Mouse (Mus musculus) MEL (cell line): ENCODE results near the gene Actl11. TPM values are rescaled to one million over a fixed set of nuclear protein-coding genes. Genes with fewer than 3 reads are reported as not detected.

Source experiments
- DNase-seq: peaks from one replicate; pipeline ENCODE4 v3.0.0; 2011; ENCODE audit warnings: low read depth, low spot score
- H3K27ac ChIP-seq: 2 replicates; pipeline ENCODE4 v1.5.1; 2012; ENCODE audit warnings: low read depth, mild to moderate bottlenecking, control low read depth, low read length, moderate library complexity; ENCODE audit not compliant: control insufficient read depth
- H3K27me3 ChIP-seq, 2 experiments: fragments of 150-350 bp in 1 of 2; sonication (generic) in 1 of 2; 2 replicates each; pipeline ENCODE4 v1.6.1; 2012; ENCODE audit warnings: low read length in 2 of 2, mild to moderate bottlenecking in 2 of 2, improper control_type of control experiment in 1 of 2, moderate library complexity in 1 of 2; ENCODE audit not compliant: insufficient read depth in 2 of 2, control insufficient read depth in 1 of 2
- H3K36me3 ChIP-seq, 2 experiments: 2 replicates each; pipeline ENCODE4 v1.6.1; 2012 to 2014; ENCODE audit warnings: low read length in 2 of 2, improper control_type of control experiment in 1 of 2, inconsistent platforms in 1 of 2, mild to moderate bottlenecking in 1 of 2; ENCODE audit not compliant: insufficient read depth in 2 of 2, control insufficient read depth in 1 of 2
- H3K4me1 ChIP-seq, 2 experiments: fragments of 150-350 bp in 1 of 2; sonication (generic) in 1 of 2; 2 replicates each; pipeline ENCODE4 v1.6.1; 2012; ENCODE audit warnings: low read length in 2 of 2, improper control_type of control experiment in 1 of 2, mild to moderate bottlenecking in 1 of 2; ENCODE audit not compliant: insufficient read depth in 2 of 2, control insufficient read depth in 1 of 2
- H3K4me3 ChIP-seq, 2 experiments: fragments of 150-350 bp in 1 of 2; sonication (generic) in 1 of 2; 2 replicates each; pipeline ENCODE4 v1.5.1; 2012; ENCODE audit warnings: low read depth in 2 of 2, low read length in 2 of 2, mild to moderate bottlenecking in 2 of 2, moderate library complexity in 2 of 2, control low read depth in 1 of 2, improper control_type of control experiment in 1 of 2; ENCODE audit not compliant: control insufficient read depth in 1 of 2, insufficient read depth in 1 of 2
- H3K79me2 ChIP-seq: 2 replicates; pipeline ENCODE4 v1.6.1; 2012; ENCODE audit warnings: mild to moderate bottlenecking, low read length, moderate library complexity; ENCODE audit not compliant: control insufficient read depth, poor library complexity, insufficient read depth
- H3K9ac ChIP-seq: 2 replicates; pipeline ENCODE4 v1.6.1; 2012; ENCODE audit warnings: low read depth, mild to moderate bottlenecking, control low read depth, low read length, moderate library complexity; ENCODE audit not compliant: control insufficient read depth, poor library complexity, severe bottlenecking
- H3K9me3 ChIP-seq: fragments of 150-350 bp; sonication (generic); replicated peaks from 2 replicates; pipeline ENCODE4 v1.6.1; 2012; ENCODE audit warnings: mild to moderate bottlenecking, low read length, improper control_type of control experiment, moderate library complexity; ENCODE audit not compliant: insufficient read depth
- BHLHE40 ChIP-seq: IDR thresholded peaks from 2 replicates; pipeline ENCODE4 v1.6.1; 2012; ENCODE audit warnings: low read depth, mild to moderate bottlenecking, inconsistent platforms, low read length, improper control_type of control experiment, borderline replicate concordance
- ETS1 ChIP-seq: IDR thresholded peaks from 2 replicates; pipeline ENCODE4 v1.6.1; 2012; ENCODE audit warnings: low read depth, mild to moderate bottlenecking, inconsistent platforms, low read length, improper control_type of control experiment, moderate library complexity
- GATA1 ChIP-seq: IDR thresholded peaks from 2 replicates; pipeline ENCODE4 v1.6.1; 2011; ENCODE audit warnings: low read depth, low read length, improper control_type of control experiment
- KAT2A ChIP-seq: conservative IDR thresholded peaks from 2 replicates; pipeline ENCODE4 v1.6.1; 2012; ENCODE audit warnings: low read depth, low read length, improper control_type of control experiment, inconsistent platforms
- MAX ChIP-seq: IDR thresholded peaks from 2 replicates; pipeline ENCODE4 v1.6.1; 2011; ENCODE audit warnings: low read length, improper control_type of control experiment
- MAZ ChIP-seq: IDR thresholded peaks from 2 replicates; pipeline ENCODE4 v1.6.1; 2012; ENCODE audit warnings: low read depth, mild to moderate bottlenecking, inconsistent platforms, low read length, improper control_type of control experiment
- MEF2A ChIP-seq: IDR thresholded peaks from 2 replicates; pipeline ENCODE4 v1.6.1; 2014; ENCODE audit warnings: low read depth, mild to moderate bottlenecking, inconsistent platforms, low read length, improper control_type of control experiment; ENCODE audit not compliant: poor library complexity, insufficient replicate concordance, severe bottlenecking; ENCODE audit errors: extremely low read depth
- MYB ChIP-seq: IDR thresholded peaks from 2 replicates; pipeline ENCODE4 v1.6.1; 2011; ENCODE audit warnings: mild to moderate bottlenecking, low read depth, low read length, improper control_type of control experiment
- MYC ChIP-seq: IDR thresholded peaks from 2 replicates; pipeline ENCODE4 v1.6.1; 2011; ENCODE audit warnings: low read depth, mild to moderate bottlenecking, low read length, improper control_type of control experiment, moderate library complexity
- NRF1 ChIP-seq: IDR thresholded peaks from 2 replicates; pipeline ENCODE4 v1.6.1; 2014; ENCODE audit warnings: low read depth, mild to moderate bottlenecking, inconsistent platforms, low read length, improper control_type of control experiment, moderate library complexity; ENCODE audit not compliant: poor library complexity, insufficient read depth, severe bottlenecking
- POLR2AphosphoS2 ChIP-seq: IDR thresholded peaks from 2 replicates; pipeline ENCODE4 v1.6.1; 2011; ENCODE audit warnings: low read length, improper control_type of control experiment
- POLR2AphosphoS5 ChIP-seq: IDR thresholded peaks from 2 replicates; pipeline ENCODE4 v1.6.1; 2012; ENCODE audit warnings: low read depth, borderline replicate concordance, mild to moderate bottlenecking, inconsistent platforms, low read length, moderate library complexity, mixed read lengths
- RAD21 ChIP-seq: IDR thresholded peaks from 2 replicates; pipeline ENCODE4 v1.6.1; 2011; ENCODE audit warnings: mild to moderate bottlenecking, low read depth, low read length, improper control_type of control experiment
- SIN3A ChIP-seq: IDR thresholded peaks from 2 replicates; pipeline ENCODE4 v1.6.1; 2012; ENCODE audit warnings: low read length, improper control_type of control experiment, inconsistent platforms
- SMC3 ChIP-seq: IDR thresholded peaks from 2 replicates; pipeline ENCODE4 v1.6.1; 2011; ENCODE audit warnings: low read depth, low read length, improper control_type of control experiment
- TCF12 ChIP-seq: IDR thresholded peaks from 2 replicates; pipeline ENCODE4 v1.6.1; 2014; ENCODE audit warnings: low read depth, mild to moderate bottlenecking, inconsistent platforms, low read length, improper control_type of control experiment, moderate library complexity
- ZC3H11A ChIP-seq: IDR thresholded peaks from 2 replicates; pipeline ENCODE4 v1.6.1; 2012; ENCODE audit warnings: low read depth, mild to moderate bottlenecking, inconsistent platforms, low read length, improper control_type of control experiment
- ZMIZ1 ChIP-seq: IDR thresholded peaks from 2 replicates; pipeline ENCODE4 v1.6.1; 2012; ENCODE audit warnings: low read depth, mild to moderate bottlenecking, inconsistent platforms, low read length, improper control_type of control experiment, moderate library complexity
- ZNF384 ChIP-seq: IDR thresholded peaks from 2 replicates; pipeline ENCODE4 v1.6.1; 2012; ENCODE audit warnings: low read depth, mild to moderate bottlenecking, inconsistent platforms, low read length, improper control_type of control experiment
- polyA plus RNA-seq, 2 experiments: library from polyadenylated mRNA; stranded (reverse) in 1 of 2; unstranded in 1 of 2; fragments of >175 nt in 1 of 2; fragments of >200 nt in 1 of 2; gene quantifications; 2 replicates each; pipeline versions ENCODE4 v1.2.1 to v1.2.4; 2012; ENCODE audit warnings: low replicate concordance in 2 of 2, low read depth in 1 of 2; ENCODE audit not compliant: insufficient read length in 2 of 2, insufficient read depth in 1 of 2, missing spikeins in 1 of 2
- total RNA-seq: library from RNA; depleted of rRNA; stranded (reverse); fragments of 300-350 nt; gene quantifications from 2 replicates; pipeline ENCODE4 v1.2.3, GENCODE M21; 2012

Gene Actl11
- total and polyA plus RNA-seq, 3 experiments, result not detected

- Histone ChIP-seq H3K27ac (no peak overlapping the region), H3K4me3 (no peak overlapping the region), H3K9me3 (no peaks in the 10 kb centered on the region), H3K27me3 (no peaks in the 10 kb centered on the region), H3K79me2 (no peaks in the 10 kb centered on the region), H3K4me1 (peaks cover 2 to 18% of the 10 kb centered on the region in 2 experiments), H3K36me3 (peaks cover 0 to 2% of the 10 kb centered on the region in 2 experiments; a peak in 1 of 4 replicates), H3K9ac (no peak overlapping the region)
- TF ChIP-seq MYC (no peak), RAD21 (no peak), GATA1 (no peak), BHLHE40 (no peak), SMC3 (no peak), MAX (no peak), ETS1 (no peak), ZNF384 (no peak), ZC3H11A (no peak), SIN3A (no peak), MYB (no peak), KAT2A (no peak), TCF12 (no peak), NRF1 (no peak)
- TF ChIP-seq, all 39 proteins: peak for 0
- no peak for DNase-seq
Measured at GRCm38 (mm10) chr9:107927749-107928148, 520 bp upstream of the Actl11 start.

GRCm38 (mm10) chr9:107932221-107932620, 4.0 kb downstream of the Actl11 start:
- Histone ChIP-seq H3K27me3 (peaks cover 6 to 11% of the 10 kb centered on the region in 2 experiments), H3K36me3 (0 out of 4 replicates have a peak, but pooled peaks cover 0 to 4% of the 10 kb centered on the region in 2 experiments), H3K9ac (no peak overlapping the region), H3K4me1 (peaks cover 0 to 9% of the 10 kb centered on the region in 2 experiments; a peak in 3 of 4 replicates), H3K27ac (no peak overlapping the region), H3K9me3 (no peaks in the 10 kb centered on the region), H3K79me2 (no peaks in the 10 kb centered on the region), H3K4me3 (no peak overlapping the region)
- no peak for DNase-seq
- no peak for TF ChIP-seq POLR2AphosphoS2
- TF ChIP-seq GATA1, result no peak
- no peak for TF ChIP-seq NRF1
- no peak for TF ChIP-seq MAZ
- no peak for TF ChIP-seq SIN3A
- no peak for TF ChIP-seq POLR2AphosphoS5
- TF ChIP-seq ETS1, result no peak
- no peak for TF ChIP-seq MYB
- TF ChIP-seq ZMIZ1, result no peak
- TF ChIP-seq MEF2A, result no peak
